Mouse (Mus musculus) T-helper 2 cell (primary cell): Measurements from ENCODE around the gene Limch1.

Source experiments
- in situ Hi-C: fragments of 300-600 bp; cut with MboI, MseI; formaldehyde crosslinking; loops from one replicate; pipeline ENCODE4 v1.15.1; 2025; ENCODE audit warnings: high pct_unique_total_duplicates

The Limch1 gene

DNA sequence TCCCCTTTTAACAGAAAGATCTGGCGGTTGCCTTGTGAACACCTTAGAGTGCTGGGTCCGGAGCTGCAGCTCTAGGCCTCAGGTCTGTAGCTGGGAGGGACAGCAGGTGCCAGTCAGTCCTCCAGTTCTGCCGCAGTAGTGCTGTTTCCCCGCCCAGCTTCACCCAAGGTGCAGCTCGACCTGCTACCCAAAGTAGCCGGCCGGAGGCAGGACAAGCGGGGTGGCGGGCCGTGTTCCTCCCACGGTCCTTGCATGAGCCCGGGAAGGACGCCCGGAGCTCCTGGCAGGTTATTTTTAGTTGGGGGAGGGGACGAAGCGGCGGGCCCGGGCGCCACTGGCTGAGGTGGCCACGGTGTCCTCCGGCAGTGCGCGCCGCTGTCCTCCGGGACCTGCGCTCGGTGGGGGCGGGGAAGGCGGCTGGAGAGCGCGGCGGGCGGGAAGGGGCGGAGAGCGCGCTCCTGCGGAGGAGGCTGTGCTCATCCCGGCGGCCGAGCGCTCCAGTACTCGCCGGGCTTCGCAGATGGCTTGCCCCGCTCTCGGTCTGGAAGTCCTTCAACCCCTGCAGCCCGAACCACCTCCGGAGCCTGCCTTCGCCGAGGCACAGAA lies at the start of gene Limch1:
Gene Limch1 (plus strand): TSS at position 438 of the 606 bp plus-strand sequence.
- in situ Hi-C loops: no loop called here

DNA sequence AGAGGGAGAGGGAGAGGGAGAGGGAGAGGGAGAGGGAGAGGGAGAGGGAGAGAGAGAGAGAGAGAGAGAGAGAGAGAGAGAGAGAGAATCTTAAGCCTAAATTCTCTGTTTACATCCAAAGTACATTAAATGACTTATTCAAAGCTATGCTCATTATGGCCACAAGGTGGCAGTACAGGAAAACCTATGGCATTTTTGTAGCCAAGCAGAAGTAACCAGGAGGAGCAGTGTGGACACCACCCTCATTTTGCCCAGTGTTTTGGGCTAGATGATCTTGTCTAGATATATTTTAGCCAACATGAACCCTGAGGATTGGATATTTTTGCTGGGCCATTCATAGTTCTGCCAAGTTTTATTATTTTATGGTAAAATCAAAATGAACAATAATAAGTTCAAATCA lies 48.5 kb upstream of the Limch1 start:
- in situ Hi-C loops: loop anchor here (25.0 kb wide), 1 partner anchor 540 kb away; no protein-coding TSS in a partner anchor

DNA sequence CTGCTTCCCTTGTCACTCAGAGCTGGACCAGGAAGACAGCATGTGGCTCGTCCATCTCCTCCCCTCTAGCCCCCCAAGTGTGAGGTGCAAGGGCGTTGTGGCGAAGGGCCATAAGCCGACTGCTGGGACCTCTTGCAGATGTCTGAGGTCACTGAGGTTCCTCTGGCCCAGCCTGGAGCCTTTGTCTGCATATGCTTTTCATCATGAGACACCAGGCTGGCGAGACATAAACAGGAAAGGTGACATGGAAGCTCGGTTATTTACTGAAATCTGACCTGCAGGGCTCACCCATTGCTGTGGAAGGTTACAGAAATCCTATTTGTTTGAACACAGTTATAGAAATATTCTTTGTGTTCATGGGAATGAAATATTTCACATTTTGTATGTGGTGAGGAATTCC lies 45.7 kb upstream of the Limch1 start:
- in situ Hi-C loops: loop anchor here (5.0 to 25.0 kb wide), 2 partner anchors 307 to 537 kb away; no protein-coding TSS in a partner anchor

DNA sequence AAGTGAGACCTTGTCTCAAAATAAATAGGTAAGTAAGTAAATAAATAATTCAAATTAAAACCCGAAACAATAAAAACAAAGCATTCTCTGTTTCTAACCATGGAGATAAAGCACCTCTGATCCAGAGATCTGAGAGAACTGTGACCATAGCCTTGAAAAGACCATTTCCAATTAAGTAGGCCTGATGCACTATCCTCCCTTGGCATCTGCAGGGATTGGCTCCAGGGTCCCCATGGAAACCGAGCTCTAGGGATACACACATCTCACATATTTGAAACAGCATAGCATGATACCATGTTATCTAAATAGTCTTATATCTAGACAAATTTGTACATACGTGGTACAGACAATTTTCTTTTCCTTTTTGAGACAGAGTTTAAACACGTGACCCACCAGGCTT lies 43.7 kb upstream of the Limch1 start:
- in situ Hi-C loops: loop anchor here (5.0 kb wide), 1 partner anchor 305 kb away; no protein-coding TSS in a partner anchor

DNA sequence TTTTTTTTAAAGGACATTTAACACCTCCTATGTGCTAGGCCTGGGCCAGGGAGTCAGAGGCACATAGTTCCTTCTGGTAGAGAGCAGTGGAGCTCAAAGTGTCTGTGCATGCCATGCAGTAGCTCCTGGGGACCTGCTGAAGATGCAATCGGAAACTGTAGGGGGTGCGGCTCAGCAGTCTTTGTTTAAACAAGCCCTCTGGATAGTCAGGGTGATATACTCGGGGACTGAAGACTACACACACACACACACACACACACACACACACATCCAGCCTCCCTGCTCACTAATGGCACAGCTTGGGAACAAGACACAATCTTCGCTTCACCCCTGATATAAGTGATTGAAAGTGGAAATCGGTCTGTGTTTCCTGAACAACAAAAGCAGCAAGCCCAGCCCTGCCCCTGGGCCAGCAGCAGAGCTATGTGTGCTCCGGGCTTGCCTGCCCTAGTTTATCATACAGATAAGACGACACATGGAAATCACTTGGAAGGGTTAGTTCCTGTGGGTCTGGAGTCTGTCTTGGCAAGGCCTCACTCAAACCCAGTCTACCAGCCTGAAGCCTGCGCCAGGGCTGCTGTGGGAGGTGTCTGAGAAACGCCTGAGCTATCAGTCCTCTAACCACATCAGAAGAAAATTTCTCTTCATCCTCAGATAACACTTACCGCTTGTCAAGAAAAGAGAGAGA lies 42.2 kb upstream of the Limch1 start:
- in situ Hi-C loops: loop anchor here (5.0 kb wide), 1 partner anchor 304 kb away; no protein-coding TSS in a partner anchor

DNA sequence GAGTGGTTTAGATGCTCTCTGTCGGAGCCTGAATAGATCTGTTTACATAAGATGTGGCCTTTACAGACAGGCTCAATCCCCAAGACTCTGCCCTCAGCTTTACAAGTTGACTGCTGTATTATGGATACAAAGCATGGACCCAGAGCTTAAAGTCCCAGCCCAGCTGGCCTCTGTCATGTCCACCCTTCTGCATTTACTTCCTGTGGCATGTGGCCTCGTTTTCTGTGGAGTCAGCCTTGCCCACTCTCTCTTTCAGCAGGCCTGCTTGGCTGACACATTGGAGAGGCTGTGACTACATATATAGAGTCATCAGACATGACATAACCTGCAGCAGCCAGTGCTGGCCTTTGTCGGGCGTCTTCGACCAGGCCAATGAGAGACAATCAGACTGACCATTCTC lies 37.8 kb upstream of the Limch1 start:
- in situ Hi-C loops: no loop called here

DNA sequence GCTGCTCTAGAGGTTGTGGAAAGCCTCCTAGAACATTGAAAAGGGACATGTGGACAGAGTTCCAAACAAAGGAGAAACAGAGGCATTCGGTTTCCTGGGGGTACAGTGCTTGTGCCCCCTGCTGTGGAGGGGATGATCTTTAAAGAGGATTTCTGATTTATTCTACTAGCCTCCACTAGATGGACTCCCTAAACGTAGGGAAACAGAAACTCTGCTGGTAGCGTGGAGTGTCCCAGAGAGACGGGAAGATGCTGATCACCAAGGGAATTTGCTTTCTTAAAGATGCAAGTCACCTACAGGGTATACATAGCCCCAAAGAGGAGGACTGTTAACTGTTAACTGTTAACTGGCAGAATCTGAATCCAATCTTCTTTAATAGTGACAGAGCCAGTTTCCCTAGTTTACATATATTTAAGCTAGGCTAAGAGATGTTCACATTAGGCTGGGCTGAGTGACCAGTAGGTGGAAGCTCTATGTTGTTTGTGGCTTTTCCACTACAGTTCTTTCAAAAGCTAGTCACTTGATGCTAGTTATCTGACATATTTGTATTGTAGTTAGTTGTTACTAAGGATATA lies 35.1 kb upstream of the Limch1 start:
- in situ Hi-C loops: no loop called here

DNA sequence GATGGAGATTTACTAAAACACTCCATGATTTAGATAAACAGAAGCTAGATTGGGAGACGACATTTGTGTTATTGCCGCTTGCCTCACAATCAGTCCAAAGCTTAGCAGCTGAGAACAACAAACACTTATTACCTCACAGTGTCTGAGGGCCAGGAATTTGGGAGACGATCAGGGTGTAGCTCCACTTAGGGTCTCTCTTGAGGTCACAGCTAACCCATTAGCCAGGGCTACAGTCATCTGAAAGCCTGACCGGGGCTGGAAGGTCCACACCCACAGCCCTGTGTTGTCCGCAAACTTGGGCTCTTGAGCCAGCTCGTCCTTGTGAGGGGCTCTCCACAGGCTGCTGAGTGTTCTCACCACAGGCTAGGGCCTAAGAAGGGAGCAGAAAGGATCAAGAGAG lies 32.8 kb upstream of the Limch1 start:
- in situ Hi-C loops: no loop called here

DNA sequence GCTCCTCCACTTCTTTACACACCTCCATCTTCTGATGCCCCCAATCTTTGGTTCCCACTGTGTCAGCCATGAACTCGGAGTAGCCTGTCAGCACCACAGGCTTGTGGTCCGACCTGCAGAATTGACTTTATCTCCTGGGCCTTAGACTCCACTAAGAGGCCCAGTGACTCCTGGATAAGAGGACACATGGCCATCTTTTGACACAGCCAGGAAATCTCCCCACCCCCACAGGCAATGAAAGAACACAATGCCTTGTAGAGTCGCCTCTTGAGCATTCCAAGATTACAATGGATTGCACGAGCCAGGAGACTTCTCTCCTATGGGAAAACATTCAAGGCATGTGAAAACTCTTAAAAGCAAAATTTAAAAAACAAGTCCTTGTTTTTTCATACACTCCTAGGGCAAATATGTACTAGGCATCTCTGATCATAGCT lies 30.1 kb upstream of the Limch1 start:
- in situ Hi-C loops: no loop called here

DNA sequence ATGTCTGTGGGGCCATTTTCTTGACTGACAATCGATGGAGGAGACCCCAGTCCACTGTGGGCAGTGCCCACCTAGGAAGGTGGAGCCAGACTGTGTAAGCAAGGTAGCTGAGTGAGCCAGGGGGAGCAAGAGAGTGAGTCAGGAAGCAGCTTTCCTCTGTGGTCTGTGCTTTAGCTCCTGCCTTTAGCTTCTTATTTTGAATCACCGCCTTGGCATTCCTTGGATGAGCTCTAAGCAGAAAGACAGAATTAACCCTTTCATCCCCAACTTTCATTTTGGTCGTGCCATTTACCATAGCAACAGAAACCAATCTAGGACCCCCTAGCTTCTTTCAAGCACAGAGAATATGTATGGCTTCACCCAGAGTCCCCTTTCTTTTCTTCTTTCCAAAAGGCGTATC lies 27.7 kb upstream of the Limch1 start:
- in situ Hi-C loops: no loop called here

DNA sequence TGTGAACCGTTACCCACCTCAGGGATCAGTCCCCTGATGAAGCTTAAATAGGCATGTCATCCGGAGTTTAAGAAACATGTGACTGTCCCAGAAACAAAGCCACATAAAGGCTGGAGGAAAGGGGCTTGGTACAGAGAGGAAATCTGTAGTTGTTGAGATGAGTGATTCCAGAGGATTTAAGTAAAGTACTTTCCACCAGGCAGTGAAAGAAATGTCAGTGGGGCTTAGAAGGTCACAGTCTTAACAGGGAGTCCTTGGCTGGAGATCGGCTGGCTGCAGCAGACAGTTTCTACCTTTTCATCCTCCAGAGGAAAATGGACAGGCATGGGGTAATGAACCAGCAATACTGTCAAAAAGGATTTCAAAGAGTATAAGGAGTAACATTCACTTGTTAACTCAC lies 27.2 kb upstream of the Limch1 start:
- in situ Hi-C loops: no loop called here

DNA sequence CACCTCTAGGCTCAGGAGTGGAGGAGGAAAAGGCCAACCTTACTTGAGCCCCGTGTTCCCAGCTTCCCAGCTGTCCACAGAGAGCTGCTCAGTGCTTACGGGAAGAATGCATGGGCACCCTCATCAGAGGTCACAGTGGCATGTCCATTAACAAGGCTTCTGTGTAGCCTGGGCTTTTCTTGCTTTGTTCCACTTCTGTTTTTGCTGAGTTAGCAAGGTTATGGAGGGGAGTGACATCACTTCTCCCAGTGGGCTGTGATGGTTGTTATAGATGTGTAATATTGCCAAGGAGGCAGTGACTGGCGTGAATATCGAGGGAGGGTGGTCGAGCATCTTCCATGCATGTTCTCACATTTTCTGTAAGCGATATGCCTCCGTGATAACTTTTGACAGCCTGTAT lies 26.7 kb upstream of the Limch1 start:
- in situ Hi-C loops: no loop called here

DNA sequence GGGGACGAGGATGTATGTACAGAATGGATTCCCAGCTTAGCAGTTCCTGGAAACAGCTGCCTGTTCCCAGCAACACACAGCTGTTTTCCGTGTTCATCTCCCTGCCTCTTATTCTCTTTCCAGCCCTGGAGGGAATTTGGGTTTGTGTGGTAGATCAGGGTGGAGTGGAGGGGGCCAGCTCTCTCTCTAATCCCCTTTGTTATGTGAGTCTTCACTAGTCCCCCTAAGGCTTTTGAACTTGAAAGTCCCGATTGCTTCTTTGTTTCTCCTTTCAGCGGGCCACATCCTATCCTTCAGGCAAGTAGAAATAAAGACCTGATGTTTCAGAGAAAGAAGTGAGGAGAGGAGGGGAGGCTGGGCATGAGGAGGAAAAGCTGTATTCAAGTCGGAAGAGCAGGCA lies 24.7 kb upstream of the Limch1 start:
- in situ Hi-C loops: no loop called here

DNA sequence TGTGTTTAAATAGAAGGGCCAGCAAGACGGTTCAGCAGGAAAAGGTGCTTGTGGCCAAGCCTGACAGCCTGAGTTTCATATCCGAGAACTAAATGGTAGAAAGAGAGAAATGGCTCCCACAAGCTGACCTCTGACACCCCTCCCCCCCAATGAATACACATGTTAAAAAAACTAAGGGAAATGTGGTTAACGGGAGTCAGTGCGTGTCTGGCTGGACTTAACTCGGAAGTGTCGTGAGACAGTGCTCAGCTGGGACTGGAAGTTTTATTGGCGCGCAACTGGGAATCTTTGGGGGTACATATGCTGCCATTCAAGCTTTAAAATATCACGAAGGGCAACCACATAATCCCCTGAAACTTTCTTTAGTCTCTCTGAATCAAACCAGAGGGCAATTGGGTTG lies 23.0 kb upstream of the Limch1 start:
- in situ Hi-C loops: no loop called here

DNA sequence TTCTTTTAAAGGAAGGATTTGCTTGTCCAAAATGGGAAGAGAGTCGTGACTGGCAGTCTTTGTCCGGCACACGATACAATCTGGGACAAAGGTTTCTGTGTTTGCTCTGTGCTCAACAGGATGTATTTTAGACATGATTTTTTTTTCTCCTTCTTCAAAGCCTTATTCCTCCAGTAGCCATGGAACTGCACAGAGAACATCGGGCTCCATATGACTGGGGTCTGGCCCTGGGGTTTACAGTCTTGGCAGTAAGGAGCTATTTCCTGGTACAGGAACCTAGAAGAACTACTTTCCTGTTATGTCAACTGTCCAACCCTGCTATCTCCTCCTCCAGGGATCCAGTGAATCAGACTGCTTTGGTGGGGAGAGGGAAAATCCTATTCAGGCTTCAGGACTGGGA lies 22.6 kb upstream of the Limch1 start:
- in situ Hi-C loops: no loop called here

DNA sequence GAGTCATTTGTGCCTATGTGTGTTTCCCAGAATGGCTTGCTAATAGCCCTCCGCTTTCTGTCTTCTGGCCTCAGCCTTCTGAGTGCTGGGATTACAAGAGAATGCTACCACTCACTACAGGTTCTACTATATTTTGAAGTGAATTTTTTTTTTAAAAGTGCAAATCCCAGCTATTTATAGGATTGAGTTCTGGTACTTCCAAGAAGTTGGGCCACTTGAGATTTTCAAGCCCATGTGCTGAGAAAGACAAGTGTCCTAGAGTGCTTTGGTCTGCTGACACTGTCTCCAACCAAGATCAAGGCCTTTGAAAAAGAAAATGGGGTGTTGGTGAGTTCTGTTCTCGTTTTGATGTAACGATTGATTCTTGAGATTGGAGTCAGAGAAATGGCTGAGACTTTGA lies 22.0 kb upstream of the Limch1 start:
- in situ Hi-C loops: no loop called here

DNA sequence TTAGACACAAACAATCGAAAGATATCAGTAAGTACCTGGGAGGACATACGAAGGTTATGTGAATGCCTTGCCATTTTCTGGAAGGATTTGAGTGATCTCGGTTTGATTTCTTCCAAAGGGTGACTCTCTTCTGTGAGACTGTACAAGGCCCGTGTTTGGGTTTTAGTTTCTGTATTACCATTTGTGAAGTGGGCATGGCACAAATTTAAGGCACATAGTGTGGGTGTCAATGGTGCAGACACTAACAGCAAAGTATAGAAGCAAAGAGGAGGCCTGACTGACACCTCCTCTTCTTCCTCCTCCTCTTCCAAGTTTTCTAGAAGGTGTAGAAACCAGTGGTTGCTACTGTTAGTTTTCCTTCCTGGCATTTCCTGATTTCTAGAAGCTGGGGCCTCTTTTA lies 16.3 kb upstream of the Limch1 start:
- in situ Hi-C loops: no loop called here

DNA sequence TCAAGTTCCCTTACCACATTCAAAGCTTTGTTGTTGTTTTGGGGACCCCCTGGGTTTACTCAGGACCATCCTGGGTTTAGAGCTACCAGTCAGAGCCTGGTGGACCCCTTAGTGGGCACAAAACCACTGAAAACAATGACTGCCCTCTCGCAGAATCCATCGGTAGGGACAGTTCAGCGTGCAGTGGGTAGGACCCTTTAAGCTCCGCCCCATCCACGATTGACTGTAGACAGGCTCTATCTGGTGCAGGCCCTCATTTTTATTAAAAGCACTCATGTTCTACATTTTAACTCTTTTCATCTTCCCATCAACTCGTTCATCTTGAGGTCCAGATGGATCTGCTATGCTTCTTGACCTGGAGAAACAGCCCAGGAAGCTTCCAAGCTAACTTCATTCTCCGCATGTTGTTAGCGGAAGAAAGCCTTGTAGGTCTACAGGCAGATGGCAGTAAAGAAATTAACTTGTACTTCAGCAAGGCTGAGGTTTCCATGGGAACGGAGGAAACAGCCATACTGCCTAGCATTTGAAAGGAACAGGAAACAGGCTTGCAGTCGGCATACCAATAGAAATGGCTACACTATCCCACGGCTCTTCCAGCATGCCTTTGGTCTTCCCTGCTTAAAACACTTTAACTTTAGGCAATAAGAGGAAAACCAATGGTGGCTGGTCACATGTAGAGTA lies 14.9 kb upstream of the Limch1 start:
- in situ Hi-C loops: no loop called here

DNA sequence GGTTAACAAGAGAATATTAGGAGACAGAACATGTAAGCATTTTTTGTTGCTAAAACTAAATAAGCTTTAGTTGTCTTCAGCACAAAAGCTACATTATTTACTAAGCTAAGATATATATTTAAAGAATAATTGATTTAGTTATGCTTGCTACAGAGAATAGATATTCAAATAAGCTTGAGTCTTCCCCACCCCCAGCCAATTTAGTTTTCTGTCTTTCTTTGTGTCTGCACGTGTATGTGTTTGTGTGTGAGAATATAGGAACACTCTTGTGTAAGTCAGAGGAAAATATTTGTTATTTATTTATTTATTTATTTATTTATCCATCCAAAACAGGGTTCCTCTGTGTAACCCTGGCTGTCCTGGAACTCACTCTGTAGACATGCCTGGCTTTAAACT lies 14.3 kb upstream of the Limch1 start:
- in situ Hi-C loops: no loop called here

DNA sequence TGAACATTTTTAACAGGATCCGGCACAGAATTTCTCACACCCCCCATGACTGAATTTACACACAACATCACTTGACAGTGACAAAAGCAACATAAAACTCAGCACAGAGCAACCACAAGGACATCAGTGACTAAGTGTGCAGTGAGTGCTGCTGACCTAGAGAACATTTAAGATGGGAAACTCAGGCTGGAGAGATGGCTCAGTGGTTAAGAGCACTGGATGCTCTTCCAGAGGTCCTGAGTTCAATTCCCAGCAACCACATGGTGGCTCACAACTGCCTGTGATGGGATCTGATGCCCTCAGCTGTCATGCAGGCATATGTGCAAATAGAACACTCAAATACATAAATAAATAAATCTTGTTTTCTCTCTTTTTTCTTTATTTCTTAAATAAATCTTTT lies 12.1 kb upstream of the Limch1 start:
- in situ Hi-C loops: no loop called here

DNA sequence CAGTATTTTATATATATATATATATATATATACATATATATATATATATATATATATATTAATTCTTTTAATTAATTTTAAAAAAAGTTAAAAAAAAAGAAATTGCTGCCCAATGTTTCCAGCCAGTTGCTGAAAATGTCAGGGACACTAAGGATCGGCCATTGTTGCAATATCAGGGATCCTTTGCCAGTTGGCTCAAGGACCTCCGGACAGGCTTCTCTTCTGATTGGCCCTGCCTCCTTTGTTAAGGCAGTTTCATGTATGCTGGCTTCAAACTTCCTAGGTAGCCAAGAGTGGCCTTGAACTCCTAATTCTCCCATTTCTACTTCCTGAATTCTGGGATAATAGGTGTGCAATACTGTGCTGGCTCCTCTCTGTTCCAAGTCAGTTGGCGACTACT lies 6.3 kb upstream of the Limch1 start:
- in situ Hi-C loops: no loop called here

DNA sequence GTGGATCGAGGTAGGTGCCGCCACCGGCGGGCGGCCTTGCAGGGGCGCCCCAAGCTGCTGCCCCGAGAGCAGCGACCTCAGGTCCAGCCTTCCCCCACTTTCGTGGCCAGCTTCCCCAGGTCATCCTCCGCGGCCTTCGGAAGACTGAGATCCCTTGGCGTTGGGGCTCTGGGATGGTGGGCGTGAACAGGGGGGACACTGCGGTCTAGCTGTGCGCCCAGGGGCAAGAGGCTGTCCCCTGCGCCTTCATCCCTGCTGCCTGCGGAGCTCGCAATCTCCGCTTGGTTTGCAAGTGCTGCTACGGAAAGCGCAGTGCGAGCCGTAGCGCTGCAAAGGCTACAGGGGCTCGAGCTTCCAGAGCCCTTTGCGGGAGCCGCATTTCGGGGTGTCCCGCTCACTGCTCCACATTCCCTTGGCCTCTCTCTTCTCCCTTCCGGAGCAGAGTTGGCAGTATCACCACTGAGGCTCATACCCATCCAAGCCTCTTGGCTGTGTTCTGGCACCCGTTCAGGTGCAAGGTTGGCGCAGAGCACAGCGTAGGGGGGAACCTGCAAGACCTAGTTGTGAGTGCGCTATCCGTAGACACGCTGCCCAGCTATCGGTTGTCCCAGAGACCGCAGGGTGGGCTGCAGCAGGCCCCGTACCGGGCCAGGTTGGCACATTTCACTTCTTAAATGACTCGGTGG lies 512 bp downstream of the Limch1 start:
- in situ Hi-C loops: no loop called here
